Mouse (Mus musculus) hindbrain, embryonic 10.5 days (tissue): Measurements from ENCODE around the gene Zfp704. TPM values are rescaled to one million over a fixed set of nuclear protein-coding genes. Genes with fewer than 3 reads are reported as not detected.

Source experiments
- DNase-seq: peaks from one replicate; pipeline ENCODE4 v3.0.0-alpha.2; 2017; ENCODE audit warnings: low spot score
- H3K27ac ChIP-seq: fragments of 300-500 bp; sonication (generic); 2 replicates; pipeline ENCODE4 v1.5.1; 2016; ENCODE audit warnings: mild to moderate bottlenecking, moderate library complexity
- H3K27me3 ChIP-seq: fragments of 300-500 bp; sonication (generic); 2 replicates; pipeline ENCODE4 v1.6.1; 2016; ENCODE audit warnings: mild to moderate bottlenecking; ENCODE audit not compliant: poor library complexity, insufficient read depth, severe bottlenecking
- H3K36me3 ChIP-seq: fragments of 300-500 bp; sonication (generic); 2 replicates; pipeline ENCODE4 v1.6.1; 2016; ENCODE audit warnings: mild to moderate bottlenecking, moderate library complexity
- H3K4me1 ChIP-seq: fragments of 300-500 bp; sonication (generic); replicated peaks from 2 replicates; pipeline ENCODE4 v1.6.1; 2016; ENCODE audit warnings: mild to moderate bottlenecking
- H3K4me3 ChIP-seq: fragments of 300-500 bp; sonication (generic); 2 replicates; pipeline ENCODE4 v1.5.1; 2016; ENCODE audit warnings: mild to moderate bottlenecking, moderate library complexity
- H3K9me3 ChIP-seq: fragments of 300-500 bp; sonication (generic); 2 replicates; pipeline ENCODE4 v1.6.1; 2016; ENCODE audit warnings: mild to moderate bottlenecking, moderate library complexity
- WGBS: fragments of 180-500 bp; shearing (Covaris S2); methylation state at CpG from one replicate; pipeline ENCODE4 v1.1.7; 2016; 5-methylcytosine and 5-hydroxymethylcytosine counted together
- polyA plus RNA-seq: library from polyadenylated mRNA; unstranded; fragments of >200 nt; fragmentation: Nextera tagmentation; extraction: Ambion mirVana; gene quantifications from 2 replicates; pipeline ENCODE4 v1.2.1, GENCODE M21; 2016

The Zfp704 gene
- polyA plus RNA-seq, 1 experiment from 2014 or later, result 4.2 TPM

- peak overlapping the region; percentile 4; the same call in 1 of the 2 replicates for H3K27ac ChIP-seq
- H3K4me3 ChIP-seq, result no peak overlapping the region
- H3K9me3 ChIP-seq, result no peaks in the 10 kb centered on the region
- 47% methylated on average over 15 of the region's 15 CpGs for whole genome bisulfite sequencing
- no peaks in the 10 kb centered on the region for H3K36me3 ChIP-seq
- no peaks in the 10 kb centered on the region for H3K27me3 ChIP-seq
- H3K4me1 ChIP-seq, result peaks cover 50% of the 10 kb centered on the region
- DNase-seq, result no peak
Measured at GRCm38 (mm10) chr3:9546882-9547620, 62.8 kb downstream of the Zfp704 start.

GRCm38 (mm10) chr3:9544421-9544820 is 65.5 kb downstream of the Zfp704 start:
- no peak for DNase-seq
- H3K36me3 ChIP-seq, result peaks cover 3% of the 10 kb centered on the region; the same call in 1 of the 2 replicates
- H3K27ac ChIP-seq, result no peak overlapping the region
- no peaks in the 10 kb centered on the region for H3K27me3 ChIP-seq
- WGBS, result 96% methylated on average over 2 of the region's 2 CpGs
- peaks cover 49% of the 10 kb centered on the region for H3K4me1 ChIP-seq
- no peak overlapping the region for H3K4me3 ChIP-seq
- H3K9me3 ChIP-seq, result no peaks in the 10 kb centered on the region

- Histone ChIP-seq H3K27ac (peak overlapping the region; percentile 35; the same call in 1 of the 2 replicates), H3K4me1 (peaks cover 49% of the 10 kb centered on the region), H3K27me3 (no peaks in the 10 kb centered on the region), H3K9me3 (no peaks in the 10 kb centered on the region), H3K36me3 (peaks cover 3% of the 10 kb centered on the region; the same call in 1 of the 2 replicates), H3K4me3 (no peak overlapping the region)
- 91% methylated on average over 5 of the region's 5 CpGs for WGBS
- no peak for DNase-seq
Measured at GRCm38 (mm10) chr3:9543916-9544315, 66.0 kb downstream of the Zfp704 start.

GRCm38 (mm10) chr3:9543463-9543862 is 66.4 kb downstream of the Zfp704 start:
- Histone ChIP-seq H3K4me3 (no peak overlapping the region), H3K27me3 (no peaks in the 10 kb centered on the region), H3K36me3 (peaks cover 3% of the 10 kb centered on the region; the same call in 1 of the 2 replicates), H3K27ac (peak overlapping the region; percentile 35; the same call in 1 of the 2 replicates), H3K4me1 (peaks cover 49% of the 10 kb centered on the region), H3K9me3 (no peaks in the 10 kb centered on the region)
- 77% methylated on average over 4 of the region's 4 CpGs for WGBS
- DNase-seq, result no peak

- DNase-seq, result no peak
- H3K27ac ChIP-seq, result no peak overlapping the region
- H3K4me3 ChIP-seq, result no peak overlapping the region
- peaks cover 30% of the 10 kb centered on the region for H3K4me1 ChIP-seq
- no peaks in the 10 kb centered on the region for H3K27me3 ChIP-seq
- WGBS, result 91% methylated on average over 14 of the region's 14 CpGs
- H3K9me3 ChIP-seq, result no peaks in the 10 kb centered on the region
- H3K36me3 ChIP-seq, result peaks cover 3% of the 10 kb centered on the region; the same call in 1 of the 2 replicates
Measured at GRCm38 (mm10) chr3:9541561-9541960, 68.3 kb downstream of the Zfp704 start.

- Histone ChIP-seq H3K36me3 (peaks cover 3% of the 10 kb centered on the region; the same call in 1 of the 2 replicates), H3K4me1 (peaks cover 14% of the 10 kb centered on the region), H3K4me3 (no peak overlapping the region), H3K9me3 (no peaks in the 10 kb centered on the region), H3K27me3 (no peaks in the 10 kb centered on the region), H3K27ac (no peak overlapping the region)
- 91% methylated on average over 2 of the region's 2 CpGs for WGBS
- DNase-seq, result no peak
Measured at GRCm38 (mm10) chr3:9538510-9538909, 71.4 kb downstream of the Zfp704 start.

GRCm38 (mm10) chr3:9537889-9538288 is 72.0 kb downstream of the Zfp704 start:
- Histone ChIP-seq H3K9me3 (no peaks in the 10 kb centered on the region), H3K4me3 (no peak overlapping the region), H3K27ac (no peak overlapping the region), H3K4me1 (peaks cover 10% of the 10 kb centered on the region; the same call in 1 of the 2 replicates), H3K27me3 (no peaks in the 10 kb centered on the region), H3K36me3 (peaks cover 3% of the 10 kb centered on the region; the same call in 1 of the 2 replicates)
- DNase-seq, result no peak
- WGBS, result 75% methylated on average over 7 of the region's 7 CpGs

GRCm38 (mm10) chr3:9530097-9530780 is 79.6 kb downstream of the Zfp704 start:
- Histone ChIP-seq H3K27me3 (no peaks in the 10 kb centered on the region), H3K36me3 (peaks cover 6% of the 10 kb centered on the region; the same call in 1 of the 2 replicates), H3K4me3 (no peak overlapping the region), H3K9me3 (no peaks in the 10 kb centered on the region), H3K27ac (no peak overlapping the region), H3K4me1 (no peaks in the 10 kb centered on the region)
- WGBS, result 78% methylated on average over 9 of the region's 9 CpGs
- DNase-seq, result no peak

GRCm38 (mm10) chr3:9524429-9524828 is 85.5 kb downstream of the Zfp704 start:
- Histone ChIP-seq H3K36me3 (no peaks in the 10 kb centered on the region), H3K9me3 (no peaks in the 10 kb centered on the region), H3K27me3 (no peaks in the 10 kb centered on the region), H3K4me3 (no peak overlapping the region), H3K4me1 (peaks cover 42% of the 10 kb centered on the region), H3K27ac (no peak overlapping the region)
- 77% methylated on average over 5 of the region's 5 CpGs for WGBS
- no peak for DNase-seq

GRCm38 (mm10) chr3:9523081-9523932 is 86.6 kb downstream of the Zfp704 start:
- WGBS, result 74% methylated on average over 18 of the region's 18 CpGs
- Histone ChIP-seq H3K27me3 (no peaks in the 10 kb centered on the region; the same call in 1 of the 2 replicates), H3K4me1 (peaks cover 48% of the 10 kb centered on the region), H3K4me3 (no peak overlapping the region), H3K9me3 (no peaks in the 10 kb centered on the region), H3K27ac (0 out of 2 replicates have a peak overlapping the region, but pooled peaks have one; percentile 50), H3K36me3 (no peaks in the 10 kb centered on the region)
- no peak for DNase-seq

GRCm38 (mm10) chr3:9522009-9522408 is 87.9 kb downstream of the Zfp704 start:
- H3K9me3 ChIP-seq, result no peaks in the 10 kb centered on the region
- no peak for DNase-seq
- H3K36me3 ChIP-seq, result no peaks in the 10 kb centered on the region
- no peak overlapping the region for H3K27ac ChIP-seq
- H3K4me1 ChIP-seq, result peaks cover 51% of the 10 kb centered on the region
- 39% methylated on average over 6 of the region's 6 CpGs for WGBS
- peaks cover 5% of the 10 kb centered on the region; the same call in 1 of the 2 replicates for H3K27me3 ChIP-seq
- H3K4me3 ChIP-seq, result no peak overlapping the region

GRCm38 (mm10) chr3:9520728-9521054 is 89.2 kb downstream of the Zfp704 start:
- Histone ChIP-seq H3K36me3 (no peaks in the 10 kb centered on the region), H3K9me3 (no peaks in the 10 kb centered on the region), H3K4me1 (peaks cover 54% of the 10 kb centered on the region), H3K27me3 (peaks cover 5% of the 10 kb centered on the region; the same call in 1 of the 2 replicates), H3K27ac (peak overlapping the region; percentile 66), H3K4me3 (peak overlapping the region; percentile 20; the same call in 1 of the 2 replicates)
- WGBS, result 40% methylated on average over 7 of the region's 7 CpGs
- no peak for DNase-seq
